Mouse (Mus musculus): ENCODE results near the gene Lins1.

Gene Lins1

DNA sequence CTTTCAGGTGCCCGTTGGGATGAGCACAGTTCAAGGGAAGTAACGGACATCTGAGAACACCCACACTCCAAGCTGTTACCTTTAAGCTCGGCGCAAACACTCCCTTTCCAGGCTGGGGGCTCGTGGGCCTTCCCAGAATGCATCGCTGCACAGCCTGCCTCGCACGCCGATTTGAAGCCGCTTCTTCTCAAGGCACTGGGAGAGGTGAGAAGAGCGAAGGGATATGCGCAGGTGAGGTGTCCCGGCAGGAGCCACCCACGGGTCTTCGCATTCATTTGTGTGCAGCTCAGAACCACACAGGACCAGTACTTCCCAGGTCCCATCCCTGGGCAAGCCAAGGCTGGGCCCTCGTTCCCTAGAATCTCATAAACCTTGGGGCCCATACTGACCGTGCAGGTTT is 43.7 kb downstream of the Lins1 start:
- no peak for DNase-seq (ENCODE audit: low read depth)

- DNase-seq (ENCODE audit: low read depth) = no peak
These were observed 44.2 kb downstream of the Lins1 start for GRCm38 (mm10) chr7:66733882-66734281.

DNA sequence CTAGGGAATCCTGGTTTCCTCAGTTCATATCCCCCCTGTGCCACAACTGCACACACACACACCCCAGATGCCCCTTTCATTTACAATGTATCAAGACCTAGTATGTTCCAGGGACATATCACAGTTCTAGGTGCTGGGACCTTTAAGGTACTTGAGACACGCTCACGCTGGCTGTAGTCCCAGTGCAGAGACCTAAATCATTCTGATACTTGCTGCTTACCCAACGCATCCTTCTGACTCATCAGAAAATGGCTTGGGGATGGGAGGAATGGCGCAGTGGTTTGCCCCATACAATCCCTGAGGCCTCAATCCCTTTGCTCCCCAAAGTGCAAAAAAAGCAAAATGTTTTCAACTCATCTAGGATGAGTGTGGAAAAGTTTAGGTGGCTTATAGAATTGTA is 44.8 kb downstream of the Lins1 start:
- no peak for DNase-seq (ENCODE audit: low read depth)

DNA sequence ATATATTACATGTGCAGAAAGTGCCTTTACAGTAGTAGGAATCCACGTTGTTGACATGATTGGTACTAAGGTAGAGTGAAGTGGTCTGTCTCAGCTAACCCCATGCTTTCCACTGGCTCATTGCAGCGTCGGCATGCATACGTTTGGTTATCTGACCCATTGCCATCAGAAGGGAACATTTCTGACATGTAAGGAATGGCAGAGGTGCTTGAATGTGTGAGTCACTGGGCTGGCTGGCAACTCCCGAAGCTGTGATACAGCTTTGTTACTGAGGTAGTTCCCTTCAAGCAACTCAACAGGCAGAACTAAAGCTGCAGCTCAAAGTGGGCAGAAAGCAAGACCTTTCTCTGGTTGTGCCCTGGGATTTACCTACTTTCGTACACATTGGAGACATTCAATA is 45.3 kb downstream of the Lins1 start:
- DNase-seq (ENCODE audit: low read depth) = no peak

DNA sequence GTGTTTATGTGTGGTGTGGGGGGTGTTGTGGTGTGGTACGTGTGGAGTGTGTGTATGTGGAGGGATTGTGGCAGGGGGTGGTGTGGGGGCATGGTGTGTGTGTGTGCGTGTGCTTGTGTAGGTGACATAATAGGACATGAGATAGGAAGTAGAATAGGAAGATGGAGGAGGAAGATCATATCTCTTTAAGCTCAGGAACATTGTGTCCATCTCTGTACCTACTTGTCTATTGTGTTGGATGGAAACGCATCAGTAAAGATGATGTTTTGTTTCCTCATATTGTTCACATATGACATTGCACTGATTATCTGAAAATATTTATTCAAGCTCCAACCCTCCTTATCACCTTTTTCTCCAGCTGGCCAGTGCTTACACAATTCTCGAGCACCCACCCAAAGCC is 47.7 kb downstream of the Lins1 start:
- no peak for DNase-seq (ENCODE audit: low read depth)

GRCm38 (mm10) chr7:66741008-66741407 is 51.3 kb downstream of the Lins1 start:
- no peak for DNase-seq (ENCODE audit: low read depth)

DNA sequence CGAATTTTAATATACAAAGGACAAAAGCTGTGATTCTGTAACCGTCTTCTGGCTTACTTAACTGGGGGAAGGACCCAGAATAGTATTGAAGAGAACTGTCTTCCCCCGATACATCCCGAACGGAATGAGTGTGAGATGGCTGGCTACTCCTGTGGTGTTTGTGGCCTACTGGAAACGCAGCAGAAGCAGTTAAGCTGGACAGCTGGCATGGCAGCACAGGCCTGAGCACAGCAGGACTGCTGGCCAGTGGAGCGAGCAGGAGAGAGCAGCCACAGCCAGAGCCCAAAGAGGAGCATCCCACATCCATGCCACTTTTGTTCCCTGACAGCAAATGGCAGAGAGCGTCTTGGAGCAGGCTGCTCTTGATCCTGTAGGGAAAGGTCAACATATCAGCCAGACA is 51.7 kb downstream of the Lins1 start:
- DNase-seq (ENCODE audit: low read depth) = no peak

- no peak for DNase-seq (ENCODE audit: low read depth)
These were observed 53.7 kb downstream of the Lins1 start, which contains the start of gene Cers3 for GRCm38 (mm10) chr7:66743377-66743781. TSS of gene Cers3 (plus strand) at chr7:66743504.

DNA sequence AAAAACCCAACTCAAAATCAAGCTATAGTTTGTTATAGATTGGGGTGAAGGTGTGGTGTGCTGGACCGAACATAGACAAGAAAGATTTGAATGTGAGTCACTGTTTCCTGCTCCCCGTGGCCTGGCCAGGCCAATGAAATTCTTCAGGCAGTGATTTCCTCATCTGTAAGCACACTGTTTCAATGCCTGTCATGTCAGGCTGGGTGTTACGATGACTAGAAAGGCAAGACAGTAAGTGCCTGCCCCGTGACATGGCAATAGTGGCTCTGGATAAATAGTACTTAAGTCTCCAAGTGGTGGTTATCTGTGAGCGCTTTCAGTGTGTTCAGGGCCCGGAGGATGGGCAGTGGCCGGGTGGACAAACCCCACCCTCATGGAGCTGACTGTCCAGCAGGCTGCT is 57.3 kb downstream of the Lins1 start:
- no peak for DNase-seq (ENCODE audit: low read depth)

- no peak for DNase-seq (ENCODE audit: low read depth)
These were observed 60.3 kb downstream of the Lins1 start for GRCm38 (mm10) chr7:66749998-66750397.

DNA sequence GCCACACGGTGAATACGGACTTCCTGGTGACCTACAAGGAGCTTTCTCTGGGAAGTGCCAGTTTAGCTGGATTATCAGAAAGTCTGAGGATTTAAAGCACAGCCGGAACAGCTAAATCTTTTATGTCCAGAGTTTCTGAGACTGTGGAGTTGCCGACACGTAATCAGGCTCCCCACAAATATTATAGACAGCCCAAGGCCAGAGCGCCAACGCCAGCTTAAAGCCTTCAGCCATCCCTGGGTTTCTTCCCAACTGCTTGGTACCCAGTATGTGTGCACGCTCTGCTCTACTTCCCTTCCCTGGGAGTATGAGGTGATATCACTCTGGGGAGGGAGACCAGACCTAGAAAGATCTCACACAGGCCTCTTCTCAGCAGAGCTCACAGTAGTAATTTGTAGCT is 64.1 kb downstream of the Lins1 start:
- no peak for DNase-seq (ENCODE audit: low read depth)

- DNase-seq (ENCODE audit: low read depth) = no peak
These were observed 65.9 kb downstream of the Lins1 start for GRCm38 (mm10) chr7:66755611-66756010.

Data from c-Kit-positive CD71-positive TER-119-negative erythroid progenitor cells, embryonic 14.5 days (primary cell).